Mouse (Mus musculus) brain, embryonic 18.5 days (tissue): ENCODE results near the gene Rnf7.
"Not testable (repeated sequence)": the region's sequence is repeated elsewhere in the genome, so short reads cannot be mapped to it uniquely, and the experiment has no call there.

ENCODE experiments used
- DNase-seq: peaks from one replicate; pipeline ENCODE4 v3.0.0-alpha.2; 2012; ENCODE audit warnings: low read depth, low spot score

Rnf7 gene

DNA sequence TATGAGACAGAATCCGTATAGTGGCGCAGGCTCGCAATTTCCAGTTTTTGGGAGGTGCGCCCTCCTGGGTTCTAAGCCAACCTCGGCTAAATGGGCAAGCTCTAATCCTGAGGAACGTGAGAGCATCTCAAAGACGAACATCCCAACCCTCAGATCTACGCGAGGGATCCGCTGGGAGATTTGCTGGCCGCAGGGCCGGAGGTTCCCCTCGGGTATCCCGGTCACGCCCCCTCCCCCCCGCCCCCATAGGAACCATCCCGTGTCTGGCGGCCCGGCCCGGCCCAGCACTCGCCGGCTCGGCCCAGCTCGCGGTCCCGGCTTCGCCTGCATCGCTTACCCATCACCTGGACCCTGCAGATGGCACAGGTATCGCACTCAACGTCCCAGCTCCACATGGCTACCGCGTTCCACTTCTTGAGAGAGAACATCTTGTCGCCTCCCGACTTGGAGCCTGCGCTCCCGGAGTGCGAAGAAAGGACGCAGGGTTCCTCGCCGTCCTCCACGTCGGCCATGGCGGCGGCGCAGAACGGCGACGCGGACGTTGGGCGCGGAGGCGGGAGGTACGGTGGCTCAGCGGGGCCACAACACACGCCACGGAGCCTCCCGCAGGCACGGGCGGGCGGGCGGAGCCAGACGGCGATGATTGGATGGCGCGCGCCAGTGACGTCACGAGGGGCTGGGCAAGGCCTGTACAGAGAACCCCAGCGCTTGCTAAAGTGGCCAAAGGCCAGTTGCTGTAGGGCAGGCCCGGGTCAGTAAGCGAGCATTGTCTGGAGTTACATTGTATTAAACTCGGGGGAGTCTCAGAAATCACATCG is at the start of gene Rnf7:
TSS of gene Rnf7 (minus strand) at position 605 of the 818 bp plus-strand sequence.
- DNase-seq, result peak; percentile 93

DNA sequence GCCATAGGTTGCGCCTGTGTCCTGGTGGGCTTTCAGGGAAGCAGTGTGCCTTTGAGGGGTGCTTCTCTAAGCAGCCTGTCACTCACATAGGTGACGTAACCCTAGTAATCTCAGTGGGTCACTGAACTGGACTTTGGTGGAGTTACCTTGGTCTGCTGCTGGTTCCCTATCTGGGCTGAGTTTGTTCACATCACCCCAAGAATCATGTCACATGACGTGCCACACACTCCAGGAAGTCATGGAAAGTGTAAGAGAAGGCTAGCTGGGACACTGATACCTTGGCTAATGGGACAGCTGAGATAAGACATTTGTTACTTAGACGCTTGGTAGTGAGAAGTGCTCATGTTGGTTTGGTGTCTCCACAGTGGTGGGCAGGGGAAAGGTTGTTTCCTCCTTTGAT is 47.5 kb upstream of the Rnf7 start:
- DNase-seq, result no peak

DNA sequence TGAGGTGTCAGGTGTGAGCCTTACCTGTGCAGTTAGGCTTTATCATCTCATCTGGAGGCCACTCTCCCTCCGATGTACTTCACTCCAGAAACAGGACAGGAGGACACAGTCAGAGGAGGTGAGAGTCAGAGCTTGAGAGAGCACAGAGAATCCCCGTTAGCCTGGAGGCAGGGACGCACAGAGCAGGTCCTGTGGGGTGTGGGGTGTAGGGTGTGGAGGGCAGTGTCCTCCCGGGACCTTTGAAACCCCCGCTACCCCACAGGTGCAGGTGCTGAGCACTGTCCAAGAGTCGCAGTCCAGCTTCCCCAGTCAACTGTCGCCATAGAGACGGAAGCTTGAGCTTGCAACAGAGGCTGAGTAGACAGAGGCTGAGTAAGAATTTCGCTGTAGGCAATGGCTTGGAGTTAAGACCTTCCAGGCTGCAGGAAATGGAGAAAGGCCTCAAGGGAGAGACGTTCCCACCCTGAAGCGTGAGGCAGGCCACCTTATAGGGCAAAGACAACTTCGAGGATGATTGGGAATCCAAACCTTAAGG is 46.6 kb upstream of the Rnf7 start, which contains the start of gene Gm28729:
TSS of gene Gm28729 (minus strand) at position 293 of the 535 bp plus-strand sequence.
- no peak for DNase-seq

DNA sequence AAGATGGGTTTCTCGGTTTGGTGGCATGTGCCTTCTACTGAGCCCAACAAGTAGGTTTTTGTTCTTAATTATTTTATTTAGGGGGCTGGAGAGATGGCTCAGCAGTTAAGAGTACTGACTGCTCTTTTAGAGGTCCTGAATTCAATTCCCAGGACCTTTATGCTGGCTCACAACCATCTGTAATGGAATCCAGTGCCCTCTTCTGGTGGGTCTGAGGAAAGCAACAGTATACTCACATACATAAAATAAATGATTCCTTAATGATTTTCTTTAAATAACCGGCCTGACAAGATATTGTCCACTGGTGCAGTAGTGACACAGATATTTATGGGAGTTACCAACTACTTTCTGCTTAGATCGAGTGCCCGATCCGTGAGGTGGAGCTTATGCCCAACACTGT is 44.7 kb upstream of the Rnf7 start:
- no peak for DNase-seq

DNA sequence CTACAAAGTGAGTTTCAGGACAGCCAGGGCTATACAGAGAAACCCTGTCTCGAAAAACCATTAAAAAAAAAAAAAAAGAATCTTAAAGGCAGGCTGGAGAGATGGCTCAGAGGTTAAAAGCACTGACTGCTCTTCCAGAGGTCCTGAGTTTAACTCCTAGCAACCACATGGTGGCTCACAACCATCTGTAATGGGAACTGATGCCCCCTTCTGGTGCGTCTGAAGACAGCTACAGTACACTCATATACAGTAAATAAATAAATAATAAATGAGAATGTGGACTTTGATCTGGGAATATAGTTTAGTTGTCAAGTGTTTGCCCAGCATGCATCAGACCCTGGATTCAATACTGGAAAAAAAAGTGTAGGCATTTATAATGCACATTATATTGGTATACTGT is 43.1 kb upstream of the Rnf7 start:
- DNase-seq, result not testable (repeated sequence)

DNA sequence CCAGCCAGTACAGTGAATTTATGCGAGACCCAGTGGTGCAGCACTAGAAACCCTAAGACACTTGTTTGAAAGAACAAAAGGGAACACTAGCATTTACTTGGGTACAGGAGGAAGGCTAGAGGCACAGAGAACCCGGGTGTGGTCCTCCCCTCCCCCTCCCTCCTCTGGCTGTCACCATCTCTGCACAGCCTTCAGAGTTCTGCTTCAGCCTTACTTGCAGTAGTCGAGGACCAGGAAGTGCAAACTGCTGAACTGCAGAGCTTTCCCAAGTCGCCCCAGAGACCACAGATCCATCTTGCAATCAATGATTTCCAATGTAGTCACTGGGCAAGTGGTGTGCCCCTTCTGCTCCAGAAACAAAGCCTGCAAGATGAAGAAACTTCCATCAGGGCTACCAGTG is 39.0 kb upstream of the Rnf7 start:
- no peak for DNase-seq

DNA sequence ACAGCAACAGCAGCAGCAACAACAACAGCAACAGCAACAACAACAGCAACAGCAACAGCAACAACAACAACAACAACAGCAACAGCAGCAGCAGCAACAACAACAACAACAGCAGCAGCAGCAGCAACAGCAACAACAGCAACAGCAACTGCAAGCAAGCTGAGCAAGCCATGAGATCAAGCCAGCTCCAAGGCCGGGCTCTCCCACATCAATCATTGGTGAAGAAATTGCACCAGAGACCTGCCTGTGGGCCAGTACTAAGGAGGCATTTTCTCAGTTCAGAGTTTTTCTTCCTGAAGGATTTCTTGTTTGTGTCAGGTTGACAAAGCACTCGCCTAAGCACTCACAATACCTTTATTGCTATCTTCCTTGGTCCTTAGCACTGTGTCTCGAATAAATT is 38.3 kb upstream of the Rnf7 start:
- DNase-seq, result no peak

DNA sequence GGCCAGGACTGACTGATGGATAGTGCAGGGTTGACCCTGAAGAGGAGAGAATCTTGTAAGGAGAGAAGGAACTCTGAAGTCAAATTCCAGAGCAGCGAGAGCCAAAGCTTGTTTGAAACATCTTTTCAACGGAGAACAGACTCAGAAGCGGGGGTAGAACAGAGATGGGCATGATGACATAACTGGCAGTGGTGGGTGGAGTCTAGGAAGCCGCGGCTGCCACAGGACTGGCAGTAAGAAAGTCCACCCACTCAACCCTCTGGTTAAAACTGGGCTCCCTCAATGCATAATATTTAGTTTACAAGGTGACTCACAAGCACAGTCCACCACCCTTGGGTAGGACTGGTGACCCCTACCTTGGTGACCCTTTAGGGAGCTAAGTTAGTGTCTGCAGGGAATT is 37.3 kb upstream of the Rnf7 start:
- DNase-seq, result no peak

DNA sequence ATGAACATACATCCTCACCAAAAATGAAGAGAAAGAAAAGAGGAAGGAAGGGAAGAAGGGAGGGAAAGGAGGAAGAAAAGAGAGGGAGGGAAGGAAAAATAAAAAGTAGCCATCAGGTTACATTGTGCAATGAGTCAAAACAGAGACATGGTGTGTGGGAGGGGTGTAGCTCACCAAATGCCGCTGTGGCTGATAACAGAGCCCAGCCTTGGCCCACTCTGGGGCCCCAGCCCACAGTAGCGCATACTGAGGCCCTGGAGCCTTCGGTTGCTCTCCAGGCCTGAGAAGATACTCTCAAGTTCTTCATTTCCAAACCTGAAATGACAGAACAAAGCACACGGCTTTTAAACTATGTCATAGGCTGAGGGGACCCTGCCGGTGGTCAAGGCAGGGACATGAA is 35.8 kb upstream of the Rnf7 start:
- DNase-seq, result no peak

DNA sequence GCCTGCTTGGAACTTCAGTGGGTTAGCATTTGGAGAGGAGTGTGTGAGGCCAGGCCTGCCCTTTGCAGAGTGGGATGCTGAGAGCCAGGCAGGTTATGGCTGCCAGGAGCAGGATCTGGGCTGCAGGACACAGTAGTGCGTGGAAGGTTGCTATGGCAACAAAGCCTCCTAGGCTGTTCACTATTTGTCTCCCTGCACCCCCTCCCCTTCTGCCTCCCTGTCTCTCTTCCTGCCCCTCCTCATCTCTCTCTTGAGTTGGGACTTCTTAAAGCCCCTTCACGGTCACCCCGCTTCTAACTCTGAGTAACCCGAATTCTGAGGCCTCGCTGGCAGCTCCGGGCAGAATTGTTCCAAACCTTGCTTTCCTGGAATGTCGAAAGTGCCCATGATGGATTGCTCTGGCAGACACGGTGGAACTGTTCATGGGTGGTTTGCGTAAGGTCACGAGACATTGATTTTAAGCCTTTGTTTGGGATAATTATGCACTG is 27.6 kb upstream of the Rnf7 start:
- DNase-seq, result peak; percentile 30

DNA sequence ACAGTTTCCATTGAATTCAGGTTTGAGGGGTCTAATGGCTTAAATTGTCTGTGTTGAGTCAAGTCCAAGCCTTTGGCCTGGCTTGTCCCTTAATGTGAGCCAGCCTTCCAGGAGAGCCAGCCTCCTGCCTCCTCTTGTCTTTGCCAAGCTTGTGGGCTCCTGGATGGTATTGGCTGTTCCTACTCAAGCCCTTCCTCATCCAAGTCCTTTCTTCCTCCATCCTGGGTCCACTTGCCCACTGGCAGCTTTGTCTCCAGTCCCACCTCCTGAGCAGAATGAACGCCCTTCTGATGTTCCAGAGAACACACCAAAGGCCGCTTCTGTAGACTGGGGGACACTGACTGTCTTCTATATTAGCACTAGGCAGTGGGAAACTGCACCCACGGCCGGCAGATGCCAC is 26.7 kb upstream of the Rnf7 start:
- no peak for DNase-seq

DNA sequence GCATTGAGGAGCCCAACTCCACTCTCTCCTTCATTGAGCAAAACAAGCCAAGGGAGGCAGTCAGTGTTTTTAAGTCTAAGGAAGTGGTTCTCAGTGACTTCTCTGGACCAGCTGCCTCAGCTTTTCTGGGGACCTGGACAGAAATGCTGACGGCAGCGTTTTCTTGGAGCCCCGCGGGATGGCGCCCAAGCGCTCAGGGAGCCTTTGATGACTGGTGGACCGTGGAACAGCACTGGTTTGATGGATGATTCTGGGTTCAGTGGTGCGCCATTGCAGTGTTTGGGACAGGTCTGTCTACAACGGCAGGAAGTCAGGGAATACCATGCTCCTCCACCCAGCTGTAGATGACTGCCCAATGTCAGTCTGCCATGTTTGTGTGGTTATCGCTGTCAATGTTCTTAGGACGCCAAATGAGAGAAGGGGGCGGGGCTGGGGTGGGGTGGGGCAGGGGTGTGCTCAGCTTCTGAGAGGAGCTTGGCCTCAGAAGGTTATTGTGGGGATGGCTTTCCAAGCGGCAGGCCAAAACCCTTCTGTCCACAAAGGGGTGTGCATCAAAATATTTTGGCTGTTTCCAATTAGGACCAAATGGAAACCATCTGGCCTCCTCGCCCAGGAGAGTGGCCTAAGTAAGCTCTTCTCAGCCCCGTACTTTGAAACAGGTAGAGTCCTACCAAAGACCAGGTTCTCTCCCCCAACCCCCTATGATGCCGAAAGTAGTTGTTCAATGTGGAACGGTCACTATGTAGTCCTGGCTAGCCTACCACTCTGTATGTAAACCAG is 25.8 kb upstream of the Rnf7 start:
- DNase-seq, result no peak

DNA sequence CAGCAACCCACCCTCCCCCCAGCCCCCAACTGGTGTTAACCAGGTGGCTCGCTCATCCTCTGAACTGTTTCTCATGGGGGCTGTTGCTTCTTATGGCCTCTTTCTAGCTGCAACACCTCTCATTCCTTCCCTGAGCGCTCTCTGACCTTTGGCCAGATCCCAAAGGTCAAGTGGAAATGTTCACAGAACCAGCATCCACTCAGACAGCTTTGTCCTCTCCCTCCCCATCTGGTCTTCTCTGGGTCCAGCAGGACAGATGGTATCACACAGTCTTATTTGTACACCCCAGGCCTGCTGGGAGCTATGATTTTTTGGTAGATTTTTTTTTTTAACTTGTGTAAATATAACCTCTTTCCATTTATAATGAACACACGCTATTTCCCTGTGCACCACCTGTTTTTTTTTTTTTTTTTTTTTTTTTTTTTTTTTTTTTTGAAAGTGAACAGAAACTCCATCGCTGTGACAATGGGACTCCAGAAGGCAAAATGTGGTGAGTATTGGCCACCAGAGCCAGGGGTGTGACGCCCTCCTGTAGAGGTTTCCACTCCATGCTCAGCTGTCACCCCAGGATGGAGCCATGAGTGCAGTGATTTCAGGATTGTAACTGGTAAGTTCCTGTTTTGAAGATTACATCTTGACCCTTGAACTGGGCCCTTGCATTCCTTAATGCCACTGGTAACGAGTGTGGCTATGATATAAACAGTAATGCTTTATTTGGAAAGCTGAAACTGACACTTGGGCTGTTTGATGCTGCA is 24.6 kb upstream of the Rnf7 start:
- DNase-seq, result no peak

DNA sequence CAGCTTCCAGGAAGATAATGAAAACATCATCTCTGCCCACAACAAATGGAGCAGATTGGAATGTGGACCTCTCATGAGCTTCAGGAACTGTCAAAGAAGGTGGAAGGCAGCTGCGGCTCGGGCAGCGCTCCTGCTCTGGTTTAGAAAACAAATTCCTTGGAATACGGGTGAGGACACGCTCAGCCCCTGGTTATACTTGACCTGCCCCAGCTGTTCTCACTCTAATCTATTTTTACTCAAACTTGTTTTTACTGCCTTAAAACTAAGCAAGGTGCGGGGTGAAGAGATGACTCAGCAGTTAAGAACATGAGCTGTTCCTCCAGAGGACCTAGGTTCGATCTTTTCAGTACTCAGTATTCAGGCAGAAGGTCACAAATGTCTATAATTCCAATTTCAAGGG is 22.7 kb upstream of the Rnf7 start:
- no peak for DNase-seq

DNA sequence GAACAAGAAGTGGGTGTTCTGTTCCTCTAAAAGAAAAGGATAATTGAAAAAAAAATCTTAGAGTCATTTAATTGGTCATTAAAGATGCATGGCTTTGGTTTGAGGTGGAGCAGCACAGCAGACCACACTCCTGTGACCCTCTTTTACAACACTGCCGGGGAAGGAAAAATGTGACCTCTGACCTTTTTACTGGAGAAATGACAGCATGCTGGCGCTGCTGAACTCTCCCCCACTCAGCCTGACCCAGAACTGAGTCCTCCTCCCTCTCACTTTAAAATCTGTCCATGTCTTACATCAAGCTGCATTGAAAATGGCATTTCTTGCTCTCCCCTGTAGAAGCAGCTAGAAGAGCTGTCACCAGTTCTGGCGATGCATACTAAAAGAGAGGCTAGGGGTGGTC is 14.7 kb upstream of the Rnf7 start:
- no peak for DNase-seq

DNA sequence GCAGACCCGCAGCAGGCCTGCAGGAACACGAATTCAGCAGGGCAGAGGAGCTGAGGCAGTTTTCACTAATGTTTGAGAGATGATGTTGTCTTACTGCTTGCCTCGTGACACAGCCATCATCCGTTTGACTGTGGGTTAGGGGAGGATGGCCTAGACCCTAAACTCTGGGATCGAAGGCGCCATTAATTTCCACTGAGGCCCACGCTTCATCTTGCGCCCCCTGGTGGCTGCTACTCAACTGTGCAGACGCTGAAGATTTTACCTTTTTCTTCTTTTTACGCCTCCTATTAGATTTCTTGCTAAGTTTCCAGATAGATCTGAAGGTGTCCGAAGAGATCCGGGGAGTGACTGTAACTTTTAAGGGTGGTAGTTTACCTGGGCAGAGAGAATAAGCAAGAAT is 13.3 kb upstream of the Rnf7 start:
- DNase-seq, result no peak

DNA sequence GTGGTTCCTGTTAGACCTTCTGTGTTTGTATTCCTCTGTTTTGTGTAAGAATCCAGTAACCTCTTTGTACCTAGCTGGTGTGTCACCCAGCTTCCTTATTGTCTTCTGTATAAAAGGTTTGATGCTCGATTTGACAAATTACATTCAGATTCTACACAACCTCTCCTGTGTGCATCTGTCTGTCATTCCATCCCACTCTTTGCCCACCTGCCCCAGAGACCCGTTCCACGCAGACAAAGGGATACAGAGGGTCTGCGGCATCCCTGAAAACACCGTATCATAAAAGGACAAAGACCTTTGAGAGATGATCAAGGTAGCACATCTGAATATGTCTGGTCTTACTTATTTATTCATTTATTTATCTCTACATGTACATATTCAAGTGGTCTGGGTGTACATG is 9.4 kb upstream of the Rnf7 start:
- not testable (repeated sequence) for DNase-seq

DNA sequence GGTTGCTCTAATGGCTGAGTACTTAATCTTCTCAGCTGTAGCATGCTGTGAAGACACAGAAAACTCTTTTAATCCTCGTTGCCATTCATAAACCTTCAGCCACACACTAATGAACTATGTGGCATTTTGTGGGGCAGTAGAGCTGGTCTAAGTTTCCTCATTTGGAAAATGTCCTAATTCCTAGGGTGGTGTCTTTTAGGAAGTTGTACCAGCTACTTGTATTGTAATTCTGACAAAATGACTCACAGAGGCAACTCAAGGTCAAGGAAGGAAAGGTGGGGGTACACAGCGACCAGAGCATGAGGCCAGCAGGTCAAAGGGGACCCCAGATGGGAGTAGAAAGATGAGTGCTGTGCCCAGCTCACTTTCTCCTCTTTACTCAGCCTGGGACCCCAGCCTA is 5.2 kb upstream of the Rnf7 start:
- DNase-seq, result no peak

DNA sequence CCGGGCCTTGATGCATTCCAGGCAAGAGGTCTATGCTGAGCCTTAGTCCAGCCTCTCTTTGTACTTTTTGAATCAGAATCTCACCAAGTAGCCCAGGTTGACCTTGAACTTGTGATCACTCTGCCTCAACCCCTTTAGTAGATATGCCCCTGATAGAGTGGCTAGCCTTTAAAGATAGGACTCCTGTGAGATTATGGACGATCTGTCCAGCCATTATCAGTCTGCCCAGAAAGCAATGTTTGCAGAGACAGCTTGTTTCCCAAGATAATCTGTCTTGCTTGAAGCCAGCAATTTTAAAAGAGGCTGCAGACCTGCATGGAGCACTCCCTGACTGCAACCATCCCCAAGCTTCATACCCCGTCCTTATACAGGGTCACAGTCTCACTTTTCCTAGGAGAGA is 4.6 kb upstream of the Rnf7 start:
- no peak for DNase-seq

DNA sequence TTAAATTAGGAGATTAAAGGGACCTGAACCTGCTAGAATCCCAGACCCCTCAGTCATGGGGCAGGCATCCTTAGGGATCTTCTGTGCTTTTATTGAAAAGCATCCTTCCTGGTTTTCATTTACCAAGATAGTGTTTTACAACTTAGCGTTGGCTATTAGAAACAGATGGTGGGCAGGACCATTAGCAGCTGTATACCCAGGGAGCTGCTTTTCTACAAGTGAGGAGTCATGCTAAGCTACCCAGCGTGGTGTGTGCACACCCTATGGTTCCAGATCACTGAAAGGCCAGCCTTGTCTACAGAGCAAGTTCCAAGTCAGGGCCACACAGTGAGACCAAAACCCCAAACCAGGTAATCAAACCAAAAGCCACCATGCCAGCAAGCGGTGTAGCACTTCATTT is 6.1 kb downstream of the Rnf7 start:
- DNase-seq, result no peak

DNA sequence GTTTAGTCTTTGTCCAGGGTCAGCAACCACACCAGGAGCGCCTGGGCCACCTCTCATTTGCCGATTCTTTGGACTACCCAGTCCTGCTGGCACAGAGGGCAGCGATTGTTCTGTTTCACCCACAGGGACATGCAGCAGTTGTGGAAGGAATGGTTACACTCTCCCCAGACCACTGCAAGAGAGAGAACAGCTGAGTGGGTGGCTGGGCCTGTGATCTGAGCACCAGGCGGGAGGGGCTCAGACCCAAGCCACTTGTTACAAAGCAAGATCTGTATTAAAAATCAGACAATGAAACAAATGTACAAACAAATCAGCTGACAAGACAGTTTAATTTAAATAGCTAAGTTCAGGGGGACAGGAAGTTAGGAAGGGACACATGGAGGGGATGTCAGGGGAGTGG is 6.8 kb downstream of the Rnf7 start:
- DNase-seq, result not testable (repeated sequence)
